Mouse (Mus musculus): ENCODE data around the gene Tmem25. TPM values are rescaled to one million over a fixed set of nuclear protein-coding genes. Genes with fewer than 3 reads are reported as not detected.

The Tmem25 gene
- polyA plus RNA-seq, 1 experiment = 71.8 TPM

DNA sequence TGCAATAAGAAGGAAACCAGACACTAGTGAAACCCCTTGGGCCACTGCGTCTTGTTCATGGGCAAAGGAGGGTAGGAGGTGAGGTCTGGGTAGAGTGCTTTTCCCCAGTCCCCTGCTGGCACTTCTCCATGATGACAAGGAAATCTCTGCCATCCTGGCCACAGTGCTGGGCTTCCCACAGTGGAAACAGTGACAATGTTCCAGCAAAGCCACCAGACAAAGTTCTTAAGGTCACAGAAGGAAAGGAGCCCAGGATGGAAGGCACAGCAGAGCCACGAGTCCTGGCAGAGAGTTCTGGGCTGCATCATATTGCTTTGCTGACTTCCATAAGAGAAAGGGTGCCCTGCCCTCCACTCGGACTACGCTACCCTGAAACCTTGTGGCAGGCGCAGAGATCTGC, 6.4 kb upstream of the Tmem25 start:
- Histone ChIP-seq H3K4me1 (ENCODE audit: control insufficient read depth, insufficient read depth, low read length) (peaks cover 3% of the 10 kb centered on the region), H3K4me3 (ENCODE audit: insufficient read depth, low read depth, low read length) (no peak overlapping the region), H3K27ac (ENCODE audit: insufficient read depth, low read depth, low read length) (peak overlapping the region; percentile 88; the same call in 1 of the 2 replicates), H3K36me3 (ENCODE audit: control insufficient read depth, insufficient read depth, low read length) (peaks cover 6% of the 10 kb centered on the region; the same call in 1 of the 2 replicates), H3K27me3 (replicated peaks; ENCODE audit: control insufficient read depth, insufficient read depth, low read length) (no peaks in the 10 kb centered on the region)
- WGBS = 84% methylated on average over 5 of the region's 5 CpGs
- TF ChIP-seq POLR2A (IDR thresholded peaks at IDR 0.05; ENCODE audit: low read depth, low read length) = no peak
- no peak for TF ChIP-seq CTCF (conservative IDR thresholded peaks at IDR 0.05; ENCODE audit: insufficient read depth, insufficient read length, low read depth, low read length)
- DNase-seq = no peak

DNA sequence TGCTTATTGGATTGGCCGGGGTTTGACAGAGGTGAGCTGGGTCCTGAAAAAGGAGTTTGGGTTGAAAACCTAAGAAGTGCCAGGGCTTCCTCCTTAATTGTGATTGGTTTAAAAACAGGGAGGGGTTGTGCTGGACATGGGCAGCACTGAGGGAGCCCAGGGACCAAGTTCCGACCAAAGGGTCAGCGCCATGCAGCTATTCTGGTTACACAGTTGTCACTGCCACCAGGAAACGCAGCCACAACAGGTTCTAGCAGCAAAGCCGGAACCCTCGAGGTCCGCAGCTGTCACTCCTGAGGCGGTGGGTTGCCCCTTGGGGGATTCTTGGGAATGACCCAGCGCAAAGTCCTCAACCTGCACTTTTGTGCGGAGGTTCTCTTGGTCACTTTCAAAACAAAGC, 5.6 kb upstream of the Tmem25 start:
- H3K4me3 ChIP-seq (ENCODE audit: insufficient read depth, low read depth, low read length) = peak overlapping the region; percentile 7
- H3K27me3 ChIP-seq (replicated peaks; ENCODE audit: control insufficient read depth, insufficient read depth, low read length) = no peaks in the 10 kb centered on the region
- H3K27ac ChIP-seq (ENCODE audit: insufficient read depth, low read depth, low read length) = peak overlapping the region; percentile 88
- H3K4me1 ChIP-seq (ENCODE audit: control insufficient read depth, insufficient read depth, low read length) = peaks cover 3% of the 10 kb centered on the region
- H3K36me3 ChIP-seq (ENCODE audit: control insufficient read depth, insufficient read depth, low read length) = peaks cover 8% of the 10 kb centered on the region; the same call in 1 of the 2 replicates
- DNase-seq = peak; percentile 78
- 70% methylated on average over 10 of the region's 10 CpGs for WGBS
- no peak for TF ChIP-seq POLR2A (IDR thresholded peaks at IDR 0.05; ENCODE audit: low read depth, low read length)
- no peak for TF ChIP-seq CTCF (conservative IDR thresholded peaks at IDR 0.05; ENCODE audit: insufficient read depth, insufficient read length, low read depth, low read length)

DNA sequence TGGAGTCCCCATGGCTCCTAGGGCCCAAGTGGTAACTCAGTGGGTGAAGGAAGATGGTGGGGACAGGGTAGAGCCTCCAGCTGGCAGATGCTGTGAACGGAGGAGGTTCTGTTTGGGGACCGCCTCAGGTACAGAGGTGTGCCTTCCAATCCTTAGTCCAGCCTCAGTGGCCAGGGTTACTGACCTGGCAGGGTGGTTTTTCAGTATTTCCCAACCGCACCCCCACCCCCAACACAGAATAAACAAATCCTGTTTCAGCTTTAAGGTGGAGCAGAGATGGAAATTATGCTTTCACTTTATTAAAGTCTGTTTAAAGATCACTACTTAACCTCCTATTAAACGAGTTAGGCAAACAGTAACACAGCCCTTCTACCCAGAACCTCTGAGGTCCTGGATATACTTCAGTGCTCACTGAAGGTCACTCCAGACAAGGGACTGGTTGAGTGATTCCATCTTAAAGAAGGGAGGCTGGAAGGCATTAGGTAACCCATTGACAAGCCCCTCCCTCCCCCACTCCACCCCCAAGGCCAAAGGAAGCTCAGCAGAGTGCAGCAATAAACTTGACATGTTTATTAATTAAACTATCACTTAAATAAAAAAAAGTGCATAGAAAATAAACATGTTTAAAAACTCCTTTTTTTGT, 3.8 kb upstream of the Tmem25 start, which contains the start of gene Ttc36:
Ttc36 (minus strand) TSS at position 265 of the 643 bp plus-strand sequence.
- TF ChIP-seq CTCF (conservative IDR thresholded peaks at IDR 0.05; ENCODE audit: insufficient read depth, insufficient read length, low read depth, low read length) (no peak), POLR2A (IDR thresholded peaks at IDR 0.05; ENCODE audit: low read depth, low read length) (peak; percentile 85)
- Histone ChIP-seq H3K4me1 (ENCODE audit: control insufficient read depth, insufficient read depth, low read length) (peaks cover 7% of the 10 kb centered on the region), H3K27ac (ENCODE audit: insufficient read depth, low read depth, low read length) (peak within 1 kb of the TSS; percentile 98), H3K36me3 (ENCODE audit: control insufficient read depth, insufficient read depth, low read length) (peaks cover 6% of the 10 kb centered on the region; the same call in 1 of the 2 replicates), H3K4me3 (ENCODE audit: insufficient read depth, low read depth, low read length) (peak within 1 kb of the TSS; percentile 46), H3K27me3 (replicated peaks; ENCODE audit: control insufficient read depth, insufficient read depth, low read length) (no peaks in the 10 kb centered on the region)
- 26% methylated on average over 4 of the region's 4 CpGs for WGBS
- DNase-seq = peak; percentile 94

DNA sequence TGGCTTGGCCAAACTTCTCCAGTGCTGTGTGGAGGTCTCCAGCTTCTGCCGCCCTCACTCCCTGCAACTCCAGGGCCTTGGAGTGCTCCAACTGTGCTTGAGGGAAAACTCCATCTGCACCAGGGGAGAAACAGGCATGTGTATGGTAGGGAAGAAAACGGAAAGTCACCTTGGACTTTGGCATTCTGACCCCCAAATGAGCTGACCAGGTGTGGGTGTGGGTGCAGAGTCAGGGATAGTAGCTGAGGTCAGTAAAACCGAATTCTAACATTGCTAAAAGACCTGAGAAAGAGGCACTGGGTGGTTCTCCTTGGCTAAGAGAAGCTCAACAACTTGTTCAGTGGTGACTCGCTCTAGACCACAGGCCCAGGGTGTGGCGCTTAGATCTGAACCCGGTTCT, 2.6 kb upstream of the Tmem25 start:
- Histone ChIP-seq H3K36me3 (ENCODE audit: control insufficient read depth, insufficient read depth, low read length) (peaks cover 6% of the 10 kb centered on the region; the same call in 1 of the 2 replicates), H3K4me3 (ENCODE audit: insufficient read depth, low read depth, low read length) (peak overlapping the region; percentile 46), H3K27me3 (replicated peaks; ENCODE audit: control insufficient read depth, insufficient read depth, low read length) (no peaks in the 10 kb centered on the region), H3K27ac (ENCODE audit: insufficient read depth, low read depth, low read length) (peak overlapping the region; percentile 98), H3K4me1 (ENCODE audit: control insufficient read depth, insufficient read depth, low read length) (peaks cover 8% of the 10 kb centered on the region)
- 50% methylated on average over 6 of the region's 6 CpGs for WGBS
- peak; percentile 70 for DNase-seq
- no peak for TF ChIP-seq POLR2A (IDR thresholded peaks at IDR 0.05; ENCODE audit: low read depth, low read length)
- TF ChIP-seq CTCF (conservative IDR thresholded peaks at IDR 0.05; ENCODE audit: insufficient read depth, insufficient read length, low read depth, low read length) = no peak

DNA sequence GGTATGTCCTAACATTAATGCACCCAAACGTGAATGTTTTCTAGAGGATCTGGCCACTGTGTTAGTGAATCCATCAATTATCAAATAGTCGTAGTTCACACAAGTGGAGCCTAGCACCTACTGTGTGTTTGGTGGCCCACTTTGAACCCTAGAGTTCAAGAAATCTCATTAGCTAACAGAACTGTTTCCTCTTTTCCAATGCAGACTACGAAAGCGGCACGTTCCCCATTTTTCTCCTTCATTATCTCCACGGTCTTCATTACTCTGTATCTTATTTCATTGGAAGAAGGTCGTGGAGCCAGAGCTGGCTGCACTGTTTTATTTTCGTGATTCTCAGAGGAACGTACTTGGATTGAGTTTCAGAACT, 834 bp upstream of the Tmem25 start:
- 26% methylated on average over 9 of the region's 9 CpGs for WGBS
- no peaks in the 10 kb centered on the region for H3K27me3 ChIP-seq (replicated peaks; ENCODE audit: control insufficient read depth, insufficient read depth, low read length)
- peak overlapping the region; percentile 98 for H3K27ac ChIP-seq (ENCODE audit: insufficient read depth, low read depth, low read length)
- peaks cover 6% of the 10 kb centered on the region; the same call in 1 of the 2 replicates for H3K36me3 ChIP-seq (ENCODE audit: control insufficient read depth, insufficient read depth, low read length)
- H3K4me1 ChIP-seq (ENCODE audit: control insufficient read depth, insufficient read depth, low read length) = peaks cover 8% of the 10 kb centered on the region
- DNase-seq = no peak
- peak overlapping the region; percentile 66 for H3K4me3 ChIP-seq (ENCODE audit: insufficient read depth, low read depth, low read length)
- TF ChIP-seq CTCF (conservative IDR thresholded peaks at IDR 0.05; ENCODE audit: insufficient read depth, insufficient read length, low read depth, low read length) (no peak), POLR2A (IDR thresholded peaks at IDR 0.05; ENCODE audit: low read depth, low read length) (no peak)

DNA sequence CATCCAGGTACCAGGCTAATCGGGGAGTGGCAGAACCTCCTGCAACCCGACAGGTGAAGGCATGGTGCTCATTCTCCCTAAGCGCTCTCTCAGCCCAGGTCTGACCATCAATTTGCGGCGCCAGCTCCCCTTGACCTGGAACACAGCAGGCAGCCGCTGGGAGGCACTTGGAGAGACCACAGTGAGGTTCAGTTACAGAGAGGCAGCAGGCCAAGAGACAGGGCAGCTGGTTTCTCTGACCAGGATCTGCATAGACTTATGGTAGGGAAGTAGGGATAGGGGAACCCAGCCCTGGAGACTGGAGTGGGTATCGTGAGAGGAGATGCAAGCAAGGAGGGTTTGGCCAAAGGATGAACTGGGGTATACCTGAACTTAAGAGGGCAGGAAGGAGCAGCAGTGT, 809 bp downstream of the Tmem25 start:
- H3K4me3 ChIP-seq (ENCODE audit: insufficient read depth, low read depth, low read length) = peak overlapping the region; percentile 66
- peak overlapping the region; percentile 67 for H3K27ac ChIP-seq (ENCODE audit: insufficient read depth, low read depth, low read length)
- WGBS = 25% methylated on average over 7 of the region's 7 CpGs
- H3K36me3 ChIP-seq (ENCODE audit: control insufficient read depth, insufficient read depth, low read length) = peaks cover 6% of the 10 kb centered on the region; the same call in 1 of the 2 replicates
- no peak for DNase-seq
- no peaks in the 10 kb centered on the region for H3K27me3 ChIP-seq (replicated peaks; ENCODE audit: control insufficient read depth, insufficient read depth, low read length)
- no peak for TF ChIP-seq POLR2A (IDR thresholded peaks at IDR 0.05; ENCODE audit: low read depth, low read length)
- no peak for TF ChIP-seq CTCF (conservative IDR thresholded peaks at IDR 0.05; ENCODE audit: insufficient read depth, insufficient read length, low read depth, low read length)
- H3K4me1 ChIP-seq (ENCODE audit: control insufficient read depth, insufficient read depth, low read length) = peaks cover 5% of the 10 kb centered on the region; the same call in 1 of the 2 replicates

DNA sequence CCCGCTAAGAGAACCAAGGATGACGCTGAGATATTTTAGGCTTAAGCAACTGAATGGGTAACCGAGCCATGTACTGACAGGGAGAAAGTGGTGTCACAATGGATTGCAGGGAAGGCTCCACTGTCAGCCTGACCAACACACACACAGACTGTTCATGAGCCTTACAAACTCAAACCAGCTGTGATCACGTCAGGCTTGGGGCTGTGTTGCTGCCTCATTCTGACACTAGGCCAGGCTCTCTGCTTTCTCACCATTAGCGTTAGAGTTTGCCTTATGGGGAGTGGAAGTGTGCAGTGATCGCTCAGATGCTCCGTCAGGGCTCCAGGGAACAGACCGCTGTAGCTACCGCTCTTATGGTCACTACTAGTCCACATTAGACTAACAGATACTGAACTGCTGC, 6.3 kb downstream of the Tmem25 start:
- no peaks in the 10 kb centered on the region for H3K27me3 ChIP-seq (replicated peaks; ENCODE audit: control insufficient read depth, insufficient read depth, low read length)
- no peak overlapping the region for H3K4me3 ChIP-seq (ENCODE audit: insufficient read depth, low read depth, low read length)
- no peak overlapping the region for H3K27ac ChIP-seq (ENCODE audit: insufficient read depth, low read depth, low read length)
- no peak for TF ChIP-seq POLR2A (IDR thresholded peaks at IDR 0.05; ENCODE audit: low read depth, low read length)
- TF ChIP-seq CTCF (conservative IDR thresholded peaks at IDR 0.05; ENCODE audit: insufficient read depth, insufficient read length, low read depth, low read length) = no peak
- 80% methylated on average over 9 of the region's 9 CpGs for WGBS
- H3K4me1 ChIP-seq (ENCODE audit: control insufficient read depth, insufficient read depth, low read length) = 0 out of 2 replicates have a peak, but pooled peaks cover under 1% of the 10 kb centered on the region
- no peak for DNase-seq
- no peaks in the 10 kb centered on the region for H3K36me3 ChIP-seq (ENCODE audit: control insufficient read depth, insufficient read depth, low read length)
